ENCODE assay signal across 14 mouse cellular contexts in the genomic region with DNA sequence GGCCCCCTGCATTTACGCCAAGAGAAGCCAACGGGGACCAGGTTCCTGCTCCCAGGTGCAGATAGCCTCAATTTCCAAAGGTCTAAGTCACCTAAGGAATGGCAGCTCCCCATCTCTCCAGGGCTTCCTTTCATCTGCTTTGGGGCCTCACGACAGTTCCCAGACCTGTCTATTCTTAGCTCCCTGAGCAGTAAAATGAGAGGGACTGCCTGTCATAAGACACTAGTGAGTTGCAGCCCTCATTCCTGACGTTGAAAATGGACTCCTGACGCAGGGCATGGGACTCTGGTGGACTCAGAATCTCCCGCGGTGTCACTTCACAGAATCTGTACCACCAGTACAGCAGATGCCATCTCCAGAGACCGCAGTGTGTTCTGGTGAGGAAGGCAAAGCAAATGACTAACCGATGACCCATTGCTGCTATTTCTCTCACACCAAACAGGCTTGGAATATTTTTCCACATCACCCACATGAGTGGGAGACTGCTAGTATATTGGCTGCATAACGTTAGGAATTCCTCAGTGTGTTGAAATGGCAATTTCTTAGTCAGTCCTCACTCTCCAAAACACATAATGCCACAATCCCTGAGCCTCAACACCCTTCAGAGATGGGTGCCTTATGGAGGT.
DNase-seq lines count a peak whose midpoint lies in the region; ATAC-seq and TF ChIP-seq lines count a peak whose summit lies in the region.
"Had no signal": no experiment of that assay in that cellular context is flagged by ENCODE, and none has a peak within 500 bp of the region (broad histone marks: within the 10 kb centered on the region; RNA-seq: fewer than 3 reads in every experiment).

No protein-coding gene starts in this region.

- TF ChIP-seq CTCF in left cerebral cortex, adult 2 months (IDR thresholded peaks at IDR 0.05) = no peak

- no peak overlapping the region for H3K4me3 ChIP-seq in left cerebral cortex, adult 2 months

- ATAC-seq in frontal cortex, adult (ENCODE audit: low TSS enrichment) = peak; percentile 35
- ATAC-seq: forebrain, postnatal 0 days; Patski had no signal

- peak overlapping the region; percentile 80 for H3K27ac ChIP-seq in left cerebral cortex, adult 2 months
- H3K27ac ChIP-seq: liver, embryonic 14.5 days had no signal

- DNase-seq in frontal cortex, postnatal 25 days (ENCODE audit: low spot score in 2 of 2) = no peak
- DNase-seq in left cerebral cortex, adult 2 months (ENCODE audit: extremely low spot score in 1 of 2, low spot score in 2 of 2) = no peak
- no peak for DNase-seq in left cerebral cortex, adult 11 months (ENCODE audit: low spot score)
- DNase-seq in right cerebral cortex, adult 18-20 months = peak; percentile 39
- DNase-seq in right cerebral cortex, postnatal 10 days (ENCODE audit: low spot score in 2 of 2) = no peak
- no peak for DNase-seq in ovary, adult 18-20 months (ENCODE audit: low spot score)
- no peak for DNase-seq in thymus, postnatal 36 days
- DNase-seq: cerebellum, adult 18-20 months; embryo, embryonic 11 days; forebrain, postnatal 0 days; thymus, postnatal 4 days had no signal

- intact Hi-C loops in left cerebral cortex, adult 2 months (cut with DNase I) = no loop called here
